Mouse (Mus musculus) forebrain, embryonic 16.5 days (tissue): ENCODE data around the gene Hist1h2ak. TPM values are rescaled to one million over a fixed set of nuclear protein-coding genes. Genes with fewer than 3 reads are reported as not detected.
"Not testable (repeated sequence)": the region's sequence is repeated elsewhere in the genome, so short reads cannot be mapped to it uniquely, and the experiment has no call there.

Experiments used
- ATAC-seq: fragments of 200-750 bp; cut with Nextera tagmentation; 2 replicates; pipeline ENCODE4 v1.8.0; 2017; ENCODE audit warnings: mild to moderate bottlenecking, moderate library complexity
- H3K27ac ChIP-seq: fragments of 300-500 bp; sonication (generic); 2 replicates; pipeline ENCODE4 v1.5.1; 2014; ENCODE audit warnings: low read length, control low read depth
- H3K27me3 ChIP-seq: fragments of 300-500 bp; sonication (generic); replicated peaks from 2 replicates; pipeline ENCODE4 v1.6.1; 2014; ENCODE audit warnings: low read length; ENCODE audit not compliant: control insufficient read depth, insufficient read depth
- H3K36me3 ChIP-seq: fragments of 300-500 bp; sonication (generic); 2 replicates; pipeline ENCODE4 v1.6.1; 2014; ENCODE audit not compliant: control insufficient read depth, insufficient read depth
- H3K4me1 ChIP-seq: fragments of 300-500 bp; sonication (generic); replicated peaks from 2 replicates; pipeline ENCODE4 v1.6.1; 2014; ENCODE audit warnings: low read length; ENCODE audit not compliant: control insufficient read depth, insufficient read depth
- H3K4me2 ChIP-seq: fragments of 300-500 bp; sonication (generic); 2 replicates; pipeline ENCODE4 v1.6.1; 2014; ENCODE audit warnings: mild to moderate bottlenecking, low read length, control low read depth
- H3K4me3 ChIP-seq: fragments of 300-500 bp; sonication (generic); replicated peaks from 2 replicates; pipeline ENCODE4 v1.5.1; 2014; ENCODE audit warnings: mild to moderate bottlenecking, low read length, control low read depth
- H3K9ac ChIP-seq: fragments of 300-500 bp; sonication (generic); replicated peaks from 2 replicates; pipeline ENCODE4 v1.6.1; 2014; ENCODE audit warnings: low read depth, low read length, control low read depth
- H3K9me3 ChIP-seq: fragments of 300-500 bp; sonication (generic); 2 replicates; pipeline ENCODE4 v1.6.1; 2016; ENCODE audit warnings: low read length; ENCODE audit not compliant: control insufficient read depth
- WGBS: fragments of 180-500 bp; shearing (Covaris S2); extraction: QIAGEN DNeasy Blood & Tissue Kit; methylation state at CpG from one replicate; pipeline ENCODE4 v1.1.7; 2014; 5-methylcytosine and 5-hydroxymethylcytosine counted together
- polyA plus RNA-seq: library from polyadenylated mRNA; unstranded; fragments of >200 nt; fragmentation: Nextera tagmentation; extraction: Ambion mirVana; gene quantifications from 2 replicates; pipeline ENCODE4 v1.2.1, GENCODE M21; 2015

Hist1h2ak gene
- polyA plus RNA-seq, 1 experiment from 2014 or later, result 12.3 TPM

GRCm38 (mm10) chr13:21722373-21722925 is 31.2 kb downstream of the Hist1h2ak start:
- H3K4me3 ChIP-seq, result peak overlapping the region; percentile 49
- WGBS, result 1% methylated on average over 11 of the region's 11 CpGs
- H3K27ac ChIP-seq, result peak overlapping the region; percentile 83
- peak overlapping the region; percentile 53 for H3K9ac ChIP-seq
- H3K4me2 ChIP-seq, result peak overlapping the region; percentile 63
- H3K27me3 ChIP-seq, result no peaks in the 10 kb centered on the region
- peak; percentile 32 for ATAC-seq
- no peaks in the 10 kb centered on the region for H3K36me3 ChIP-seq
- H3K4me1 ChIP-seq, result peaks cover 23% of the 10 kb centered on the region
- no peaks in the 10 kb centered on the region for H3K9me3 ChIP-seq

DNA sequence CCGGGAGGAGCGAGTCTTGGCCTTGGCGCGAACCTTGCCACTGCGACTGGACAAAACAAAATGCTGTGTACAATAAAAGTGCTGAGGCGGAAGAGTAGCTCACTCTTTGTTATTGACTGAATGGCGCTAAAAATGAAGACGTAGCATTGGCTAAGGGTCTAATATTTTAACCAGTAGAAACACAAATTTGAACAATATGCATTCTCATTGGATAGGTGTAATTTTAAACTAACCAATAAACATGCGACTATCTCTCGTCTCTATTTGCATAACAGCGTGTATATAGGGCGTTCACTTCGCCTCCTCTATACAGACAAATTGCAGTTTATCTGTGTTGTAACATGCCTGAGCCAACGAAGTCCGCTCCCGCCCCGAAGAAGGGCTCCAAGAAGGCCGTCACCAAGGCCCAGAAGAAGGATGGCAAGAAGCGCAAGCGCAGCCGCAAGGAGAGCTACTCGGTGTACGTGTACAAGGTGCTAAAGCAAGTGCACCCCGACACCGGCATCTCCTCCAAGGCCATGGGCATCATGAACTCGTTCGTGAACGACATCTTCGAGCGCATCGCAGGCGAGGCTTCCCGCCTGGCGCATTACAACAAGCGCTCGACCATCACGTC is 31.8 kb downstream of the Hist1h2ak start, which contains the start of gene Hist1h2bm:
Gene Hist1h2bm, plus strand, starts transcription at position 288 of the 616 bp plus-strand sequence.
- H3K9me3 ChIP-seq, H3K36me3 ChIP-seq, H3K27me3 ChIP-seq: not testable (repeated sequence)
- ATAC-seq, result peak; percentile 97
- peak within 1 kb of the TSS; percentile 63 for H3K4me2 ChIP-seq
- peaks cover 23% of the 10 kb centered on the region for H3K4me1 ChIP-seq
- peak within 1 kb of the TSS; percentile 53 for H3K9ac ChIP-seq
- H3K4me3 ChIP-seq, result peak within 1 kb of the TSS; percentile 49
- WGBS, result 0% methylated on average over 37 of the region's 37 CpGs
- H3K27ac ChIP-seq, result peak within 1 kb of the TSS; percentile 83

DNA sequence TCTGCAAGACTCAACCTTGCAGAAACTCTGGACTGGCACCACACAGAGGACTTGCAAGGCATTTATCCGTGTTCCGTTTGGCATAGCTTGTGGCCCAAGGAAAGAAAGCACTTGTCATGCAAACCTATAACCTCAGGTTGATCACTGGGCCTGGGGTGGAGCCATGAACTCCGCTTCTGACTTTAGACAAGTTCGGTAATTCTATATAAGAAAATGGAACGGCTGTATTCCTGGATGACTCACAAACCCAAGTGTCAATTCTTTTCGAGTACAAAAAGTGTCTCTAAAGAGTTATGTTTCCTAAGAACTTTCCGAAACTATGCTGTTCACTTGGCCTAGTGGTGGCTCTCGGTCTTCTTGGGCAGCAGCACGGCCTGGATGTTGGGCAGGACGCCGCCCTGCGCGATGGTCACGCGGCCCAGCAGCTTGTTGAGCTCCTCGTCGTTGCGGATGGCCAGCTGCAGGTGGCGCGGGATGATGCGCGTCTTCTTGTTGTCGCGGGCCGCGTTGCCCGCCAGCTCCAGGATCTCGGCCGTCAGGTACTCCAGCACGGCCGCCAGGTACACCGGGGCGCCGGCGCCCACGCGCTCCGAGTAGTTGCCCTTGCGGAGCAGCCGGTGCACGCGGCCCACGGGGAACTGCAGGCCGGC is 32.4 kb downstream of the Hist1h2ak start:
- peak overlapping the region; percentile 81 for H3K27ac ChIP-seq
- H3K4me2 ChIP-seq, result peak overlapping the region; percentile 58
- peaks cover 23% of the 10 kb centered on the region for H3K4me1 ChIP-seq
- not testable (repeated sequence) for H3K9me3 ChIP-seq, ATAC-seq, H3K27me3 ChIP-seq, H3K36me3 ChIP-seq
- 2% methylated on average over 19 of the region's 44 CpGs for WGBS
- H3K9ac ChIP-seq, result peak overlapping the region; percentile 44; the same call in 1 of the 2 replicates
- H3K4me3 ChIP-seq, result peak overlapping the region; percentile 49

DNA sequence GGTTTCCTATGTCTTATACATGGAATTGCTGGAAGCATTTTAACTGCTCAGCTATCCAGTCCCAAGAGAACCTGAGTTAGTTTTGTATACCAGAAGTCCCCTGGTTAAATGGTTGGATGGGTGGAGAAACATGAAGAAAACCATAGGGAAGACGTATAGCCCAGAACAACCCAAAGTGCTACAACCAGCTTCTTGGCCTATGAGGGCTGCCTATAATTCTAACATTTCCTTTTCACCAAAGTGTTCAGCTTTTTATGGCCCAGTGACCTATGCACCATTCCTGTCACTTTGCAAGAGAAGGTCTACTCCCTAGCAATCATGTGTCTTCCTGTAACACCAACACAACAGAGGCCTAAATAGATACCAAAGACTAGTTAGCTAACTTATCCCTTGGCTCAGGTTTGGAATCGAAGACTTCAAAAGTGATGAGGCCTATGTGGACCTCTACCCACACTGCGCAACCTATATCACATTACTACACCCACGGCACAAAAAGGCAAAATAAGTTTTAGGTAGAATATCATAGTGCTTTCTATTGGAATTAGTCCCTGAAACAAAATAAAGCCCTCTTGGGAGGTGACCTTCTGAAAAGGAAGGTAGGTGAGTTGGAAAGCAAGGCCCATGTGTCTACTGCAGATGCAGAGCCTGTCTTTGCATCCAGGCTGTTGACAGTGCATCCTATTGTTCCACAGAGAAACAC is 35.1 kb downstream of the Hist1h2ak start:
- Histone ChIP-seq H3K27ac (peak overlapping the region; percentile 78), H3K9me3 (no peaks in the 10 kb centered on the region), H3K4me1 (peaks cover 31% of the 10 kb centered on the region), H3K4me3 (peak overlapping the region; percentile 54), H3K27me3 (no peaks in the 10 kb centered on the region), H3K36me3 (no peaks in the 10 kb centered on the region), H3K9ac (peak overlapping the region; percentile 61), H3K4me2 (peak overlapping the region; percentile 83)
- WGBS, result 45% methylated on average over 4 of the region's 4 CpGs
- no peak for ATAC-seq

DNA sequence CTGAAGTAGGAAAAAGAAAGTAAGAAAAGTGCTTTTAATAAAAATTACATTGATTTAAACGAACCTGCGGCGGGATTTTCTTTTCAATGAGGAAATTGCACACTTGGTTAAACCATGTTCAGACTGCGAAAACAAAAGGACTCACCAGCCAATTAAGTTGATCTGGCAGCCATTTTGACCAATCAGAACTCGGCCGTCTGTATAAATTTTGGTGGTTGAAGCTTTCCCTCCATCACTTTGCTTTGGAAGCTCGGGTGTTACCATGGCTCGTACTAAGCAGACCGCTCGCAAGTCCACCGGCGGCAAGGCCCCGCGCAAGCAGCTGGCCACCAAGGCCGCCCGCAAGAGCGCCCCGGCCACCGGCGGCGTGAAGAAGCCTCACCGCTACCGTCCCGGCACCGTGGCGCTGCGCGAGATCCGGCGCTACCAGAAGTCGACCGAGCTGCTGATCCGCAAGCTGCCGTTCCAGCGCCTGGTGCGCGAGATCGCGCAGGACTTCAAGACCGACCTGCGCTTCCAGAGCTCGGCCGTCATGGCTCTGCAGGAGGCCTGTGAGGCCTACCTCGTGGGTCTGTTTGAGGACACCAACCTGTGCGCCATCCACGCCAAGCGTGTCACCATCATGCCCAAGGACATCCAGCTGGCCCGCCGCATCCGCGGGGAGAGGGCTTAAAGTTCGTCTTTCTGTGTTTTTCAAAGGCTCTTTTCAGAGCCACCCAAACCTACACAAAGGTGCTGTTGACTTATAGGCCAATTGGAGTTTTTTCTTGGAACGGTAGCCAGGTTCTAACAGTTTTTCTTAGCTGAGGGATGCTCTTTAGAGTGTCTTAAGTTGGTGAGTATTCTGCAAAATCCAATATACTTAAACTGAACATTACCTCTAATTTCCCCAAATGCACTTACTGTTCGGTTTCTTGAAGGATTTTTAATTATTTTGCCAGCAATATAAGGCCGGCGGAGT is 36.0 kb downstream of the Hist1h2ak start, which contains the start of gene Hist1h3h:
Gene Hist1h3h, plus strand, starts transcription at position 263 of the 961 bp plus-strand sequence.
- not testable (repeated sequence) for H3K9me3 ChIP-seq, H3K27me3 ChIP-seq, H3K36me3 ChIP-seq
- Histone ChIP-seq H3K9ac (peak within 1 kb of the TSS; percentile 71), H3K4me3 (peak within 1 kb of the TSS; percentile 54), H3K4me1 (peaks cover 29% of the 10 kb centered on the region), H3K27ac (peak within 1 kb of the TSS; percentile 97), H3K4me2 (peak within 1 kb of the TSS; percentile 98)
- WGBS, result under 1% methylated on average over 25 of the region's 56 CpGs
- peak; percentile 43 for ATAC-seq

- H3K9me3 ChIP-seq, H3K27me3 ChIP-seq, H3K36me3 ChIP-seq: not testable (repeated sequence)
- Histone ChIP-seq H3K27ac (peak overlapping the region; percentile 97), H3K4me1 (peaks cover 25% of the 10 kb centered on the region), H3K4me2 (peak overlapping the region; percentile 98), H3K4me3 (peak overlapping the region; percentile 54), H3K9ac (peak overlapping the region; percentile 71)
- peak; percentile 1; the same call in 1 of the 2 replicates for ATAC-seq
- WGBS, result under 1% methylated on average over 12 of the region's 38 CpGs
Observed at GRCm38 (mm10) chr13:21716540-21717391, 36.9 kb downstream of the Hist1h2ak start.

- peak within 1 kb of the TSS; percentile 54 for H3K4me3 ChIP-seq
- peaks cover 25% of the 10 kb centered on the region for H3K4me1 ChIP-seq
- peak within 1 kb of the TSS; percentile 97 for H3K27ac ChIP-seq
- peak; percentile 94 for ATAC-seq
- peak within 1 kb of the TSS; percentile 71 for H3K9ac ChIP-seq
- H3K27me3 ChIP-seq, H3K9me3 ChIP-seq, H3K36me3 ChIP-seq: not testable (repeated sequence)
- H3K4me2 ChIP-seq, result peak within 1 kb of the TSS; percentile 98
- WGBS, result under 1% methylated on average over 25 of the region's 50 CpGs
Observed at GRCm38 (mm10) chr13:21715864-21716539, 37.6 kb downstream of the Hist1h2ak start, which contains the start of the genes Hist1h2bl and Hist1h2ai. Hist1h2bl (minus strand) TSS chr13:21716143. Hist1h2ai (plus strand) TSS chr13:21716422.
